Mouse (Mus musculus) lung, postnatal 0 days (tissue): ENCODE measurements around the gene Bcam. TPM values are rescaled to one million over a fixed set of nuclear protein-coding genes. Genes with fewer than 3 reads are reported as not detected.
A peak's percentile ranks its signal among the peaks of the same experiment; 100 is the strongest.
"Not testable (repeated sequence)": the region's sequence is repeated elsewhere in the genome, so short reads cannot be mapped to it uniquely, and the experiment has no call there.

Experiments
- ATAC-seq: fragments of 200-750 bp; cut with Nextera tagmentation; 2 replicates; pipeline ENCODE4 v1.8.0; 2017; ENCODE audit warnings: moderate library complexity
- DNase-seq: peaks from one replicate; pipeline ENCODE4 v3.0.0-alpha.2; 2016; ENCODE audit warnings: low spot score
- H3K27ac ChIP-seq: fragments of 300-500 bp; sonication (generic); 2 replicates; pipeline ENCODE4 v1.5.1; 2014; ENCODE audit warnings: antibody characterized with exemption, mild to moderate bottlenecking, low read length, mixed read lengths
- H3K27me3 ChIP-seq: fragments of 300-500 bp; sonication (generic); replicated peaks from 2 replicates; pipeline ENCODE4 v1.6.1; 2014; ENCODE audit warnings: low read length, mixed read lengths; ENCODE audit not compliant: insufficient read depth
- H3K36me3 ChIP-seq: fragments of 300-500 bp; sonication (generic); 2 replicates; pipeline ENCODE4 v1.6.1; 2014; ENCODE audit warnings: low read length, mixed read lengths; ENCODE audit not compliant: insufficient read depth
- H3K4me1 ChIP-seq: fragments of 300-500 bp; sonication (generic); 2 replicates; pipeline ENCODE4 v1.6.1; 2014; ENCODE audit warnings: antibody characterized with exemption, low read depth, low read length, mixed read lengths; ENCODE audit not compliant: insufficient read depth
- H3K4me2 ChIP-seq: fragments of 300-500 bp; sonication (generic); replicated peaks from 2 replicates; pipeline ENCODE4 v1.6.1; 2014; ENCODE audit warnings: low read depth, mild to moderate bottlenecking, low read length, moderate library complexity, mixed read lengths
- H3K4me3 ChIP-seq: fragments of 300-500 bp; sonication (generic); 2 replicates; pipeline ENCODE4 v1.5.1; 2014; ENCODE audit warnings: low read depth, low read length
- H3K9ac ChIP-seq: fragments of 300-500 bp; sonication (generic); replicated peaks from 2 replicates; pipeline ENCODE4 v1.6.1; 2014; ENCODE audit warnings: low read depth, mild to moderate bottlenecking
- H3K9me3 ChIP-seq: fragments of 300-500 bp; sonication (generic); 2 replicates; pipeline ENCODE4 v1.6.1; 2016; ENCODE audit warnings: low read length, mixed read lengths
- CTCF ChIP-seq: IDR thresholded peaks from 2 replicates; pipeline ENCODE4 v1.5.1; 2016; ENCODE audit warnings: antibody characterized with exemption, mild to moderate bottlenecking
- EP300 ChIP-seq: IDR thresholded peaks from 2 replicates; pipeline ENCODE4 v1.6.1; 2016; ENCODE audit warnings: antibody characterized with exemption, mild to moderate bottlenecking, control low read depth
- WGBS: fragments of 180-500 bp; shearing (Covaris S2); extraction: QIAGEN DNeasy Blood & Tissue Kit; methylation state at CpG from one replicate; pipeline ENCODE4 v1.1.7; 2014; 5-methylcytosine and 5-hydroxymethylcytosine counted together
- polyA plus RNA-seq: library from polyadenylated mRNA; unstranded; fragments of >200 nt; fragmentation: Nextera tagmentation; extraction: Ambion mirVana; gene quantifications from 2 replicates; pipeline ENCODE4 v1.2.1, GENCODE M21; 2015

Bcam gene
- polyA plus RNA-seq, 1 experiment from 2014 or later = 477 TPM

DNA sequence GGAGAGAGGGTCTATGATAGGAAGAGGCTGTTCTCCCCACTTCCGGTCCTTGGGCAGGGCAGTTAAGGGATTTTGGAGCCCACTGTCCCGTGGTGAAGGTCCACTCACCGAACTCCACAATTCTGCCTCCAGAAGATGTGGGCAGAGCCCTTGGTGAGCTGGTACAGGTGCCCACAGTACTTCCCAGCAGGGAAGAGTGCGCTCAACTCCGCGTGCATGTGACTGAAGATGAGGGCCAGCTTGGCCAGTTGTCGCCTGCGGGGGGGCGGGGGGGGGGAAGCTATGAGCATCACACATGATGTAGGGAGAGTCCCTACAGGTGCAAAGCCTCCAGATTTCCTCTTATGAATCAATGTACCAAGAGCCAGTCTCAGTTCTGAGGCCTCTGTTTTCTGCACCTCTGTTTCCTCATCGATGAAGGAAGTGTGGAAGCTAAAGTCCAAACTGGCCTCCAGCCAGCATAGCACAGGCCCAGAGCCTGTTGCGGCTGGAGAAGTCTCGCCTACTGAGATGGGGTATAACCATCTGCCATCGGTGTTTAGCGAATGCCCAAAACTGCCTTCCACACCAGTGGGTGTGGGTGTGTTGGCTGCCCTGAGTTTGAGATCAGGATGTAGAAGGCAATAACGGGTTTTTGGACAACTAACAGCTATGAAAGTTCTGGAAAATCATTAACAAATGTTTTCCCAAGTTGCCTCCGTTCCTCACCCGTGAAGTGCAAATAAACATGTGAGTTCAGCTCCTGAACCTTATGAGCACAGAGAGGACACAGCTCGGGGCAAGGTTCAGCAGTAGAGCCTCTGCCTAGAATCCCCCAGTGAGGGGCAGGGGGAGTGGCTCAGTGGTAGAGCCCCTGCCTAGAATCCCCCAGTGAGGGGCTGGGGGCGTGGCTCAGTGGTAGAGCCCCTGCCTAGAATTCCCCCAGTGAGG is 22.1 kb upstream of the Bcam start:
- TF ChIP-seq CTCF = no peak
- no peak for TF ChIP-seq EP300
- no peaks in the 10 kb centered on the region for H3K9me3 ChIP-seq
- DNase-seq (no peak), ATAC-seq (no peak)
- no peaks in the 10 kb centered on the region for H3K4me1 ChIP-seq
- no peaks in the 10 kb centered on the region for H3K36me3 ChIP-seq
- H3K9ac ChIP-seq = no peak overlapping the region
- no peak overlapping the region for H3K27ac ChIP-seq
- no peak overlapping the region for H3K4me2 ChIP-seq
- WGBS = 69% methylated on average over 19 of the region's 19 CpGs
- H3K4me3 ChIP-seq = no peak overlapping the region
- peaks cover 4% of the 10 kb centered on the region; the same call in 1 of the 2 replicates for H3K27me3 ChIP-seq

GRCm38 (mm10) chr7:19791504-19791903 is 20.7 kb upstream of the Bcam start:
- H3K9ac ChIP-seq, H3K4me1 ChIP-seq, H3K27ac ChIP-seq, H3K27me3 ChIP-seq, DNase-seq, H3K4me2 ChIP-seq, H3K36me3 ChIP-seq, H3K9me3 ChIP-seq, ATAC-seq, H3K4me3 ChIP-seq: not testable (repeated sequence)
- 86% methylated on average over 2 of the region's 2 CpGs for WGBS

DNA sequence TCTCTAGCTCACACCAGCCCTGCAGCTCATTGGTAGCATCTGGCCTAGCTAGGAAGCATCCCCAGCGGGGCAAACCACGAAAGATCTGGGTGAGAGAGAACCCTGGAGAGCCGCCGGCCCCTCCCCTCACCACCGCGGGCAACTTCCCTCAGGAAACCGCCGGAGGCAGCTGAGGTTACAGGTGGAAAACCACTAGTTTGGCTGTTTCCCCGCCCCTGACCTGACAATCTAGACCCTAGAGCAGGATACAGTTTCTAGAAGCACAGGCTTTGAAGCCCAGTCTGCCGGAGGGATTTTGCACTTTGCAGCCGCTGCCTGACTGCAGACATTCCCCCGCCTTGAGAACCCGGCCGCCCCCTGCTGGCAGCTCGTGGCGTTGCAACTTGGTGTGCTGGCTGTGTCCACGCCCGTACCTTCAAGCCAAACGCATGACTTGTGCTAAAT is 19.1 kb upstream of the Bcam start:
- no peaks in the 10 kb centered on the region for H3K27me3 ChIP-seq
- no peaks in the 10 kb centered on the region for H3K36me3 ChIP-seq
- WGBS = under 1% methylated on average over 19 of the region's 19 CpGs
- TF ChIP-seq CTCF (peak; percentile 99), EP300 (no peak)
- ATAC-seq (peak; percentile 79), DNase-seq (peak; percentile 89)
- H3K27ac ChIP-seq = no peak overlapping the region
- H3K9ac ChIP-seq = peak overlapping the region; percentile 23
- H3K4me3 ChIP-seq = peak overlapping the region; percentile 16
- H3K9me3 ChIP-seq = no peaks in the 10 kb centered on the region
- no peaks in the 10 kb centered on the region for H3K4me1 ChIP-seq
- peak overlapping the region; percentile 57 for H3K4me2 ChIP-seq

- ATAC-seq (no peak), DNase-seq (no peak)
- Histone ChIP-seq H3K27me3 (no peaks in the 10 kb centered on the region), H3K9me3 (no peaks in the 10 kb centered on the region), H3K4me3 (no peak overlapping the region), H3K4me2 (no peak overlapping the region), H3K27ac (no peak overlapping the region), H3K4me1 (no peaks in the 10 kb centered on the region), H3K9ac (no peak overlapping the region), H3K36me3 (no peaks in the 10 kb centered on the region)
- TF ChIP-seq EP300 (no peak), CTCF (no peak)
- WGBS = 54% methylated on average over 11 of the region's 12 CpGs
Measured at GRCm38 (mm10) chr7:19785874-19786458, 15.2 kb upstream of the Bcam start.

- DNase-seq (peak; percentile 49), ATAC-seq (no peak)
- Histone ChIP-seq H3K36me3 (no peaks in the 10 kb centered on the region), H3K4me1 (no peaks in the 10 kb centered on the region), H3K4me2 (no peak overlapping the region), H3K9me3 (no peaks in the 10 kb centered on the region), H3K9ac (no peak overlapping the region), H3K27ac (no peak overlapping the region), H3K27me3 (no peaks in the 10 kb centered on the region), H3K4me3 (no peak overlapping the region)
- no peak for TF ChIP-seq EP300
- peak; percentile 67 for TF ChIP-seq CTCF
- WGBS = 22% methylated on average over 11 of the region's 11 CpGs
Measured at GRCm38 (mm10) chr7:19784764-19785535, 14.1 kb upstream of the Bcam start.

DNA sequence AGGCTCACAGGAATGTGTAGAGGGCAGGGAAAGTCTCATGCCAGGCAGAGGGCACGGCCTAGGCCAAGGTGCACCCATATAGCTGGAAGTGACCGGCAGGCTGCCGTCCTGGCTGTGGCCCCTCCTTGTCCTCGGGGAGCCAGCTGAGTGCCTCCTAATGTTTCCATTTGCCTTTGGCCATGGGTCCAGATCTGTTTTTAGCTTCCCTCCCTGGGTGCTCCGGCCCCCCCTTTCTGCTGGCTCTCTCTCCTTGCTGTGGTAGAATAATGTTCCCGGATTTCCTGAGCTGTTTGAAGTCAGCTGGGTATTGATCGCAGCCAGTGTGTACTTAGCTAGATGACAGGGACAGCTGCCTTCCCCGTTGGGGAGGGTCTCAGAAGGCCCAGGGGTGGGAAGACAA is 12.8 kb upstream of the Bcam start:
- DNase-seq (no peak), ATAC-seq (peak; percentile 54)
- Histone ChIP-seq H3K4me1 (no peaks in the 10 kb centered on the region), H3K36me3 (no peaks in the 10 kb centered on the region), H3K9ac (no peak overlapping the region), H3K27me3 (no peaks in the 10 kb centered on the region), H3K27ac (peak overlapping the region; percentile 47), H3K4me3 (no peak overlapping the region), H3K9me3 (no peaks in the 10 kb centered on the region), H3K4me2 (no peak overlapping the region)
- TF ChIP-seq CTCF (no peak), EP300 (no peak)
- WGBS = 52% methylated on average over 8 of the region's 8 CpGs
